Mouse (Mus musculus): ENCODE data around the gene Ucp2. TPM values are rescaled to one million over a fixed set of nuclear protein-coding genes. Genes with fewer than 3 reads are reported as not detected.
"Not testable (repeated sequence)": the region's sequence is repeated elsewhere in the genome, so short reads cannot be mapped to it uniquely, and the experiment has no call there.

The Ucp2 gene
- polyA plus RNA-seq, 2 experiments: 329 to 556 TPM

DNA sequence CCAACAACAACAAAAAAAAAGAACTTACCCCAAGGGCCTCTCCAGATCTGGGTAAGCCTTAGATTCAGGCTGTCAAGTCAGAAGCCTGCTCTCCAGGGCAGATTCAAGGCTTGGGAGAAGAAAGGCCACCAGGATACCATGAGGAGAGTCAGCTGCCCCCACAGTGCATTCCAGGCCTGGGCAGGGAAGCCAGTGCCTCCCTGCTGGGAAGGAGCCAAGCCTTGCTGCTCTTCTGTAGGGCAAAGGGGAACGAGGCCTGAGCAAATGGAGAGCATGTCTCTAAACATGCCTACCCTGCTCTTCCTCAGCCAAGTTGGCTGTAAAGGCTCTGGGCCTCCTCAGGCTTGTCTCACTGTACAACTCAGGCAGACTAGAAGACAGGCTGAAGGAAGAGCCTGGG lies 18.5 kb upstream of the Ucp2 start:
- DNase-seq (ENCODE audit: low read depth in 3 of 3, low spot score in 3 of 3) (no peak), ATAC-seq (ENCODE audit: insufficient read depth) (no peak)
- H3K36me3 ChIP-seq (replicated peaks; ENCODE audit: control insufficient read depth, insufficient read depth, low read depth): no peaks in the 10 kb centered on the region
- H3K9ac ChIP-seq (replicated peaks): no peak overlapping the region
- H3K4me1 ChIP-seq (replicated peaks; ENCODE audit: control insufficient read depth in 2 of 2, insufficient read depth in 2 of 2, low read length in 1 of 2): peaks cover 5 to 12% of the 10 kb centered on the region in 2 experiments
- H3K27ac ChIP-seq: no peak overlapping the region
- no peak overlapping the region for H3K4me2 ChIP-seq (ENCODE audit: low read depth)
- H3K4me3 ChIP-seq (ENCODE audit: insufficient read depth in 1 of 2, low read depth in 2 of 2, low read length in 2 of 2): no peak overlapping the region
- no peak for TF ChIP-seq EP300 (IDR thresholded peaks at IDR 0.05; ENCODE audit: low read depth)
- TF ChIP-seq CTCF (IDR thresholded peaks at IDR 0.05; ENCODE audit: low read depth): no peak
- no peaks in the 10 kb centered on the region for H3K27me3 ChIP-seq (ENCODE audit: control insufficient read depth, insufficient read depth, low read length)
- H3K9me3 ChIP-seq (ENCODE audit: control insufficient read depth, low read length): no peaks in the 10 kb centered on the region
- 64% methylated on average over 1 of the region's 1 CpGs for WGBS (ENCODE audit: insufficient replicate concordance)

DNA sequence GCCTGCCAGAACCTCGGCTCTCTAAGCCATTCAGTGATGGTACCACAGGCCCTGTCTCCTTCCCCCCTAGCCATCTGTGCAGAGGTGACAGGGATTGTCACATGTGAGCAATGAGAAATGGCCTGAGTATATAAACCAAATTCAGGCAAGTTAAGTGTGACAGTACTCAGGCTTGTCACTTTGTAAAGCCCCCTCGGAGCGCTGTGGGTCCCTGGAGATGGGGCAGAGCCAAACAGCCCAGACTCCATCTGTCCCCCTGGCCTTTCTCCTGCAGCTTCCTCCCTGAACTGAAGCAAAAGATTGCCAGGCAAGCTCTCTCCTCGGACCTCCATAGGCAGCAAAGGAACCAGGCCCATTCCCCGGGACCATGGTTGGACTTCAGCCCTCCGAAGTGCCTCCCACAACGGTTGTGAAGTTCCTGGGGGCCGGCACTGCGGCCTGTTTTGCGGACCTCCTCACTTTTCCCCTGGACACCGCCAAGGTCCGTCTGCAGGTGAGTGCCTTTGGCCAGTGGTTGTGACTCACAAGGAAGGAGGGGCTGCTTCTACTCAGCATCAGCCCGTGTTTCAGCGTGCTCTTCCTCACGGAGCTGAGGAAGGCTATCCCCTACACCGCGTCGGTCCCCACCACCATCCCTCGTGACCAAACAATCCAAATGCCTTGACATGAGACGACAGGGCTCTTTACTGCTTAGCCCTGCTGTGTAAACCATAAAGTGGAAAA lies 13.9 kb upstream of the Ucp2 start:
- Histone ChIP-seq H3K27ac (no peak overlapping the region), H3K27me3 (ENCODE audit: control insufficient read depth, insufficient read depth, low read length) (no peaks in the 10 kb centered on the region), H3K4me3 (ENCODE audit: insufficient read depth in 1 of 2, low read depth in 2 of 2, low read length in 2 of 2) (no peak overlapping the region), H3K9ac (replicated peaks) (no peak overlapping the region), H3K4me2 (ENCODE audit: low read depth) (no peak overlapping the region), H3K4me1 (replicated peaks; ENCODE audit: control insufficient read depth in 2 of 2, insufficient read depth in 2 of 2, low read length in 1 of 2) (peaks cover 6 to 11% of the 10 kb centered on the region in 2 experiments; a peak in 3 of 4 replicates), H3K9me3 (ENCODE audit: control insufficient read depth, low read length) (no peaks in the 10 kb centered on the region), H3K36me3 (replicated peaks; ENCODE audit: control insufficient read depth, insufficient read depth, low read depth) (no peaks in the 10 kb centered on the region)
- ATAC-seq (ENCODE audit: insufficient read depth): no peak
- DNase-seq (ENCODE audit: low read depth in 3 of 3, low spot score in 3 of 3): no peak
- TF ChIP-seq EP300 (IDR thresholded peaks at IDR 0.05; ENCODE audit: low read depth) (no peak), CTCF (IDR thresholded peaks at IDR 0.05; ENCODE audit: low read depth) (no peak)
- WGBS (ENCODE audit: insufficient replicate concordance): 77% methylated on average over 20 of the region's 20 CpGs

DNA sequence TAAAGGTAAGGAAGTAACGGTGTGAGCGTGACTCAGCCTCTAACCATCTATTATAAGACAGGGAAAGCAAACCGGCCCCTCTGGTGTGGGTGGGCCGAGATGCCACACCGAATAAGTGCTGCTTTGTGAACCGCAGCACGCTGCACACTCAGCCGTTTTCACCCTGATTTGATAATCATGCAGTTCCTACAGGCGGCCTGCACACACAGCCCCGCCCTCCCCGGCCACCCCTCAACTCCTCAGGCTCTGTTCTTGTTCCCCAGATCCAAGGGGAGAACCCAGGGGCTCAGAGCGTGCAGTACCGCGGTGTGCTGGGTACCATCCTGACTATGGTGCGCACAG lies 13.3 kb upstream of the Ucp2 start:
- ATAC-seq (ENCODE audit: insufficient read depth) (no peak), DNase-seq (ENCODE audit: low read depth in 3 of 3, low spot score in 3 of 3) (no peak)
- Histone ChIP-seq H3K9me3 (ENCODE audit: control insufficient read depth, low read length) (no peaks in the 10 kb centered on the region), H3K4me3 (ENCODE audit: insufficient read depth in 1 of 2, low read depth in 2 of 2, low read length in 2 of 2) (no peak overlapping the region), H3K27me3 (ENCODE audit: control insufficient read depth, insufficient read depth, low read length) (no peaks in the 10 kb centered on the region), H3K4me2 (ENCODE audit: low read depth) (no peak overlapping the region), H3K4me1 (replicated peaks; ENCODE audit: control insufficient read depth in 2 of 2, insufficient read depth in 2 of 2, low read length in 1 of 2) (peaks cover 6 to 9% of the 10 kb centered on the region in 2 experiments; a peak in 2 of 4 replicates), H3K36me3 (replicated peaks; ENCODE audit: control insufficient read depth, insufficient read depth, low read depth) (no peaks in the 10 kb centered on the region), H3K9ac (replicated peaks) (no peak overlapping the region), H3K27ac (no peak overlapping the region)
- 55% methylated on average over 15 of the region's 15 CpGs for WGBS (ENCODE audit: insufficient replicate concordance)
- no peak for TF ChIP-seq CTCF (IDR thresholded peaks at IDR 0.05; ENCODE audit: low read depth)
- no peak for TF ChIP-seq EP300 (IDR thresholded peaks at IDR 0.05; ENCODE audit: low read depth)

DNA sequence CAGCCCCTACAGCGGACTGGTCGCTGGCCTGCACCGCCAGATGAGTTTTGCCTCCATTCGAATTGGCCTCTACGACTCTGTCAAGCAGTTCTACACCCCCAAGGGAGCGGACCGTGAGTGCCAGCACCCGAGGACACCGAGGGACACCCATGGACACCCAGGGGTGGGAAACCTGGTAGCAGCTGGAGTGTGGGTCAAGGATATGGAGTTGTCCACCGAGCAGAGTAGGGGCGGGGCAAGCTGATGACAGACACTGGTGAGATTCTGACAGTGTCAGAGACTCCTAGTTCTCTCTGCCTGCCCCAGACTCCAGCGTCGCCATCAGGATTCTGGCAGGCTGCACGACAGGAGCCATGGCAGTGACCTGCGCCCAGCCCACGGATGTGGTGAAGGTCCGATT lies 13.0 kb upstream of the Ucp2 start:
- 77% methylated on average over 17 of the region's 17 CpGs for WGBS (ENCODE audit: insufficient replicate concordance)
- peaks cover 6 to 9% of the 10 kb centered on the region in 2 experiments; a peak in 2 of 4 replicates for H3K4me1 ChIP-seq (replicated peaks; ENCODE audit: control insufficient read depth in 2 of 2, insufficient read depth in 2 of 2, low read length in 1 of 2)
- no peaks in the 10 kb centered on the region for H3K36me3 ChIP-seq (replicated peaks; ENCODE audit: control insufficient read depth, insufficient read depth, low read depth)
- DNase-seq (ENCODE audit: low read depth in 3 of 3, low spot score in 3 of 3) (no peak), ATAC-seq (ENCODE audit: insufficient read depth) (no peak)
- no peak overlapping the region for H3K4me3 ChIP-seq (ENCODE audit: insufficient read depth in 1 of 2, low read depth in 2 of 2, low read length in 2 of 2)
- no peaks in the 10 kb centered on the region for H3K9me3 ChIP-seq (ENCODE audit: control insufficient read depth, low read length)
- no peaks in the 10 kb centered on the region for H3K27me3 ChIP-seq (ENCODE audit: control insufficient read depth, insufficient read depth, low read length)
- H3K9ac ChIP-seq (replicated peaks): no peak overlapping the region
- no peak overlapping the region for H3K4me2 ChIP-seq (ENCODE audit: low read depth)
- TF ChIP-seq EP300 (IDR thresholded peaks at IDR 0.05; ENCODE audit: low read depth): no peak
- TF ChIP-seq CTCF (IDR thresholded peaks at IDR 0.05; ENCODE audit: low read depth): no peak
- no peak overlapping the region for H3K27ac ChIP-seq

DNA sequence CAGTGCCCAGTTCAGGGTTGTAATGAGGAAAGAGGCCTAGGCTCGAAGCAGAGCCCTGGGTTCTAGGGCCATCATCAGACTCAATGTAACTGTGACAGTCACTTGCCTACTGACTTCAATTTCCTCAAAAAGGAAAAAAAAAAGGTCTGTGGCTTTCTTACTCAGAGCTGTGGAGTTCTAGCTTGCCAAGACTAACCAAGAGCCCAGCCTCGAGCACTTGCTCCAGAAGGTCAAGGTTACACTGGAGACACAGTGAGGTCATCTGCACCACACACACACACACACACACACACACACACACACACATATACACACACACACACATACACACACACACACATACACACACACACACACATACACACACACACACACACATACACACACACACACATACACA lies 11.1 kb upstream of the Ucp2 start:
- not testable (repeated sequence) for H3K4me3 ChIP-seq (ENCODE audit: insufficient read depth in 1 of 2, low read depth in 2 of 2, low read length in 2 of 2); ATAC-seq (ENCODE audit: insufficient read depth); H3K36me3 ChIP-seq (replicated peaks; ENCODE audit: control insufficient read depth, insufficient read depth, low read depth); H3K4me2 ChIP-seq (ENCODE audit: low read depth); H3K4me1 ChIP-seq (replicated peaks; ENCODE audit: control insufficient read depth in 2 of 2, insufficient read depth in 2 of 2, low read length in 1 of 2); H3K27me3 ChIP-seq (ENCODE audit: control insufficient read depth, insufficient read depth, low read length); H3K27ac ChIP-seq; H3K9me3 ChIP-seq (ENCODE audit: control insufficient read depth, low read length); H3K9ac ChIP-seq (replicated peaks); DNase-seq (ENCODE audit: low read depth in 3 of 3, low spot score in 3 of 3)
- WGBS (ENCODE audit: insufficient replicate concordance): 66% methylated on average over 2 of the region's 2 CpGs

All from liver, embryonic 14.5 days (tissue).